Comparison of ENCODE assay signal across 25 mouse cellular contexts in the genomic region with DNA sequence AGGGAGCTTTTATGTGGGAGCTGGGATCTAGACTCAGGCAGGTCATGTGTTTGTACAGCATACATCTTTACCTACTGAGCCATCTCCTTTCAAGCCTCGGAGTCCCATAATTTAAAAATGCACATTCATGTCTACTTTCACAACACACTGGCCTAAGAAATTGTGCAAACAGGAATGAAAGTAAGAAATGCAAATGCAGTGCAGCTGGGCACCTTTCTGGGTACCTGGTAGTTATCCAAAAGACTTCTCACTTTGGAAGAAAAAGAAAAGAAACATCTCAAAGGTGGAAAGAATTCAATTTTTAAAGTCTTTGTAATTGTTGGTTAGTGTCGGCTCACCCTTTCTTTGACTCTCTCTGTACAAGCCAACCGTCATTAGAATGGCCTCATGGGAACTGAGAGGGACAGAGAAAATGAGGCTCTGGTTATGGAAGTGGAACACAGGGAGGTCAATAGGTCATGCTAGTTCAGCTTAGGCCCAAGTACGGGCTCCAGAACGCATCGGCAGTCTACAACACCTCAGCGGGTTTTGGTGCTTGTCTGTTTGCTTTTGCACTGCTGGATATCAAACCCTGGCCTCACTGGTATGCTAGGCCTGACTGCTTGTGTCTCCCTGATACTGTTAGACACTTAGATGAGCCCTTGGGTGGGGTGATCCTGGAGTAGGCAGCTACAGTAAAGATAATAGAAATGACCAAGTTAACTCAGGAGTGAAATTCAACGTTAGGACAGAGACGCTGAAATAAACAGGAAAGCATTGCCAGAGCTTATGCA. TPM values are rescaled to one million over a fixed set of nuclear protein-coding genes. Genes with fewer than 3 reads are reported as not detected.
DNase-seq lines count a peak whose midpoint lies in the region; ATAC-seq and TF ChIP-seq lines count a peak whose summit lies in the region.
"Had no signal": no experiment of that assay in that cellular context is flagged by ENCODE, and none has a peak within 500 bp of the region (broad histone marks: within the 10 kb centered on the region; RNA-seq: fewer than 3 reads in every experiment).

No protein-coding gene starts in this region.

- H3K9me3 ChIP-seq in liver, embryonic 13.5 days (replicated peaks), result no peaks in the 10 kb centered on the region
- H3K9me3 ChIP-seq in limb, embryonic 10.5 days (replicated peaks), result no peaks in the 10 kb centered on the region
- H3K9me3 ChIP-seq in hindbrain, embryonic 14.5 days (ENCODE audit: control insufficient read depth, low read length), result no peaks in the 10 kb centered on the region
- H3K9me3 ChIP-seq: embryonic facial prominence, embryonic 10.5 days; hindbrain, embryonic 13.5 days; kidney, embryonic 15.5 days had no signal

- ATAC-seq in common myeloid progenitor, adult 5-6 weeks (replicated peaks; ENCODE audit: low read depth, poor library complexity, severe bottlenecking), result peak; percentile 57
- ATAC-seq in liver, embryonic 13.5 days (ENCODE audit: low read depth), result peak; percentile 98
- no peak for ATAC-seq in hindbrain, embryonic 14.5 days (ENCODE audit: low FRiP score)
- ATAC-seq: forebrain, postnatal 0 days; intestine, embryonic 16.5 days had no signal

- no peak for TF ChIP-seq POLR2A in small intestine, adult 2 months (IDR thresholded peaks at IDR 0.05; ENCODE audit: low read depth, low read length)

- H3K27ac ChIP-seq in gastrocnemius, adult 2 months, result peak overlapping the region; percentile 7; the same call in 1 of the 2 replicates
- H3K27ac ChIP-seq in liver, embryonic 13.5 days, result peak overlapping the region; percentile 90
- peak overlapping the region; percentile 44 for H3K27ac ChIP-seq in small intestine, adult 2 months (ENCODE audit: insufficient read depth, low read depth, low read length)
- H3K27ac ChIP-seq in limb, embryonic 10.5 days, result no peak overlapping the region
- no peak overlapping the region for H3K27ac ChIP-seq in hindbrain, embryonic 14.5 days
- H3K27ac ChIP-seq: embryonic facial prominence, embryonic 10.5 days; heart, adult 2 months; hindbrain, embryonic 13.5 days; kidney, embryonic 15.5 days; macrophage had no signal

- no peaks in the 10 kb centered on the region for H3K36me3 ChIP-seq in liver, embryonic 13.5 days
- no peaks in the 10 kb centered on the region for H3K36me3 ChIP-seq in small intestine, adult 2 months (ENCODE audit: control insufficient read depth, insufficient read depth, low read length)
- H3K36me3 ChIP-seq in limb, embryonic 10.5 days, result no peaks in the 10 kb centered on the region
- no peaks in the 10 kb centered on the region for H3K36me3 ChIP-seq in hindbrain, embryonic 14.5 days (replicated peaks; ENCODE audit: control insufficient read depth, insufficient read depth)
- H3K36me3 ChIP-seq: embryonic facial prominence, embryonic 10.5 days; hindbrain, embryonic 13.5 days; kidney, embryonic 15.5 days had no signal

- H3K4me3 ChIP-seq in gastrocnemius, adult 2 months, result no peak overlapping the region
- no peak overlapping the region for H3K4me3 ChIP-seq in liver, embryonic 13.5 days (replicated peaks)
- no peak overlapping the region for H3K4me3 ChIP-seq in small intestine, adult 2 months (ENCODE audit: low read depth, low read length)
- no peak overlapping the region for H3K4me3 ChIP-seq in limb, embryonic 10.5 days
- H3K4me3 ChIP-seq in hindbrain, embryonic 14.5 days (replicated peaks; ENCODE audit: low read length), result no peak overlapping the region
- H3K4me3 ChIP-seq: embryonic facial prominence, embryonic 10.5 days; erythroblast, embryonic 14.5 days; heart, adult 2 months; hindbrain, embryonic 13.5 days; kidney, embryonic 15.5 days; myocyte had no signal

- peak overlapping the region; percentile 44; the same call in 1 of the 2 replicates for H3K9ac ChIP-seq in liver, embryonic 13.5 days
- H3K9ac ChIP-seq in hindbrain, embryonic 14.5 days, result no peak overlapping the region
- H3K9ac ChIP-seq: forebrain, postnatal 0 days; hindbrain, embryonic 13.5 days; kidney, embryonic 15.5 days; lung, embryonic 14.5 days had no signal

- peak overlapping the region; percentile 34 for H3K4me2 ChIP-seq in liver, embryonic 13.5 days
- no peak overlapping the region for H3K4me2 ChIP-seq in hindbrain, embryonic 14.5 days (replicated peaks)
- H3K4me2 ChIP-seq: hindbrain, embryonic 13.5 days; kidney, embryonic 15.5 days; lung, embryonic 14.5 days had no signal

- intact Hi-C loops in gastrocnemius, adult 2 months (cut with DNase I), result no loop called here

- DNase-seq in gastrocnemius, adult 2 months, result no peak
- no peak for DNase-seq in gastrocnemius, postnatal 4 days (ENCODE audit: low spot score in 2 of 2)
- DNase-seq in liver, embryonic 13.5 days, result peak; percentile 66
- DNase-seq in urinary bladder, postnatal 14 days (ENCODE audit: low spot score), result no peak
- DNase-seq in limb, embryonic 10.5 days (ENCODE audit: low spot score), result no peak
- DNase-seq in hindbrain, embryonic 14.5 days (ENCODE audit: low spot score), result no peak
- DNase-seq: adrenal gland, adult 8-10 months; cerebellum, postnatal 14 days; forebrain, postnatal 0 days; heart, adult 2 months; layer of hippocampus, postnatal 36 days; left cerebral cortex, postnatal 4 days; lung, embryonic 14.5 days; midbrain, embryonic 14.5 days; retina, postnatal 1 day; thymus, postnatal 4 days had no signal

- no peak for TF ChIP-seq CTCF in gastrocnemius, adult 2 months (IDR thresholded peaks at IDR 0.05)
- no peak for TF ChIP-seq CTCF in small intestine, adult 2 months (IDR thresholded peaks at IDR 0.05; ENCODE audit: extremely low read depth, insufficient read length, insufficient replicate concordance, low read depth, low read length)

- H3K27me3 ChIP-seq in liver, embryonic 13.5 days, result no peaks in the 10 kb centered on the region
- no peaks in the 10 kb centered on the region for H3K27me3 ChIP-seq in small intestine, adult 2 months (ENCODE audit: control insufficient read depth, insufficient read depth, low read length)
- no peaks in the 10 kb centered on the region for H3K27me3 ChIP-seq in limb, embryonic 10.5 days (ENCODE audit: low read depth, poor library complexity, severe bottlenecking)
- no peaks in the 10 kb centered on the region for H3K27me3 ChIP-seq in hindbrain, embryonic 14.5 days (ENCODE audit: control insufficient read depth, insufficient read depth, low read length)
- H3K27me3 ChIP-seq: hindbrain, embryonic 13.5 days; kidney, embryonic 15.5 days had no signal

- 43% methylated on average over 9 of the region's 9 CpGs for WGBS in liver, embryonic 13.5 days (ENCODE audit: insufficient replicate concordance)
- 82% methylated on average over 9 of the region's 9 CpGs for WGBS in small intestine, adult 2 months
- WGBS in limb, embryonic 10.5 days, result 91% methylated on average over 9 of the region's 9 CpGs
- WGBS in hindbrain, embryonic 14.5 days, result 71% methylated on average over 9 of the region's 9 CpGs

- H3K4me1 ChIP-seq in liver, embryonic 13.5 days (replicated peaks), result peaks cover 53% of the 10 kb centered on the region
- peaks cover 5% of the 10 kb centered on the region; the same call in 1 of the 2 replicates for H3K4me1 ChIP-seq in small intestine, adult 2 months (ENCODE audit: control insufficient read depth, insufficient read depth, insufficient read length, low read length)
- H3K4me1 ChIP-seq in limb, embryonic 10.5 days, result peaks cover 11% of the 10 kb centered on the region
- H3K4me1 ChIP-seq in hindbrain, embryonic 14.5 days (replicated peaks; ENCODE audit: control insufficient read depth, insufficient read depth, low read length), result peaks cover 3% of the 10 kb centered on the region; the same call in 1 of the 2 replicates

RNA-seq across cellular contexts. Expression of a gene that starts 28.0 kb away (rescaled TPM):
- total RNA-seq in gastrocnemius, adult 2 months (2021), result 10 to 100 TPM; 10.3 to 15.6 TPM
- 10 to 100 TPM; 15.6 to 19.1 TPM for total RNA-seq in gastrocnemius, postnatal 4 days (2021)
- total RNA-seq in common myeloid progenitor, adult 5-6 weeks (2017), result 11.7 and 15.8 TPM in 2 replicates
- 1.3 and 2.1 TPM in 2 replicates for polyA plus RNA-seq in liver, embryonic 13.5 days (2015; fragmentation: Nextera tagmentation; extraction: Ambion mirVana)
- polyA plus RNA-seq in small intestine, adult 2 months (2012; rRNA removed), result 0.81 and 3.6 TPM in 2 replicates
- polyA plus RNA-seq in limb, embryonic 10.5 days (2016; fragmentation: Nextera tagmentation; extraction: Ambion mirVana), result 7.5 and 15.9 TPM in 2 replicates
- 24.9 and 29.5 TPM in 2 replicates for polyA plus RNA-seq in hindbrain, embryonic 14.5 days (2014; fragmentation: Nextera tagmentation; extraction: Ambion mirVana)

Comparison
In these comparisons a context has a peak if more than half of its experiments do, and no peak if none do; other contexts are left out.
1. H3K27ac ChIP-seq: peak in gastrocnemius, adult 2 months (single experiment), liver, embryonic 13.5 days (single experiment) and small intestine, adult 2 months (single experiment); none in limb, embryonic 10.5 days (single experiment) and hindbrain, embryonic 14.5 days (single experiment).